Mouse (Mus musculus) heart, postnatal 0 days (tissue): ENCODE data around the gene Cdc42bpb. TPM values are rescaled to one million over a fixed set of nuclear protein-coding genes. Genes with fewer than 3 reads are reported as not detected.

Source experiments
- ATAC-seq: fragments of 200-750 bp; cut with Nextera tagmentation; 2 replicates; pipeline ENCODE4 v1.8.0; 2017; ENCODE audit warnings: low read depth, moderate number of reproducible peaks, moderate library complexity; ENCODE audit not compliant: insufficient read depth
- DNase-seq: peaks from one replicate; pipeline ENCODE4 v3.0.0-alpha.2; 2016; ENCODE audit warnings: low spot score
- H3K27ac ChIP-seq: fragments of 300-500 bp; sonication (generic); 2 replicates; pipeline ENCODE4 v1.5.1; 2014; ENCODE audit warnings: low read depth, mild to moderate bottlenecking
- H3K27me3 ChIP-seq: fragments of 300-500 bp; sonication (generic); 2 replicates; pipeline ENCODE4 v1.6.1; 2014; ENCODE audit warnings: low read length, mixed read lengths; ENCODE audit not compliant: control insufficient read depth, insufficient read depth
- H3K36me3 ChIP-seq: fragments of 300-500 bp; sonication (generic); replicated peaks from 2 replicates; pipeline ENCODE4 v1.6.1; 2014; ENCODE audit warnings: low read length, mixed read lengths; ENCODE audit not compliant: control insufficient read depth, insufficient read depth
- H3K4me1 ChIP-seq: fragments of 300-500 bp; sonication (generic); 2 replicates; pipeline ENCODE4 v1.6.1; 2014; ENCODE audit warnings: antibody characterized with exemption; ENCODE audit not compliant: control insufficient read depth, insufficient read depth
- H3K4me2 ChIP-seq: fragments of 300-500 bp; sonication (generic); 2 replicates; pipeline ENCODE4 v1.6.1; 2014; ENCODE audit warnings: low read depth, mild to moderate bottlenecking, low read length, moderate library complexity
- H3K4me3 ChIP-seq: fragments of 300-500 bp; sonication (generic); 2 replicates; pipeline ENCODE4 v1.5.1; 2014; ENCODE audit warnings: low read depth, low read length
- H3K9ac ChIP-seq: fragments of 300-500 bp; sonication (generic); replicated peaks from 2 replicates; pipeline ENCODE4 v1.6.1; 2014; ENCODE audit warnings: low read depth, low read length, mixed read lengths
- H3K9me3 ChIP-seq: fragments of 300-500 bp; sonication (generic); replicated peaks from 2 replicates; pipeline ENCODE4 v1.6.1; 2016; ENCODE audit warnings: low read length; ENCODE audit not compliant: control insufficient read depth
- CTCF ChIP-seq: IDR thresholded peaks from 2 replicates; pipeline ENCODE4 v1.5.1; 2016; ENCODE audit warnings: antibody characterized with exemption, control low read depth, low read depth
- EP300 ChIP-seq: IDR thresholded peaks from 2 replicates; pipeline ENCODE4 v1.6.1; 2016; ENCODE audit warnings: antibody characterized with exemption, low read depth
- whole genome bisulfite sequencing: fragments of 180-500 bp; shearing (Covaris S2); extraction: QIAGEN DNeasy Blood & Tissue Kit; methylation state at CpG from one replicate; pipeline ENCODE4 v1.1.7; 2014; 5-methylcytosine and 5-hydroxymethylcytosine counted together
- polyA plus RNA-seq: library from polyadenylated mRNA; unstranded; fragments of >200 nt; fragmentation: Nextera tagmentation; extraction: Ambion mirVana; gene quantifications from 2 replicates; pipeline ENCODE4 v1.2.1, GENCODE M21; 2015
- total RNA-seq: library from RNA; depleted of rRNA; stranded (reverse); fragments of >200 nt; gene quantifications from 2 replicates; pipeline ENCODE4 v1.2.3, GENCODE M21; 2014; ENCODE audit warnings: low replicate concordance

Gene Cdc42bpb
- total and polyA plus RNA-seq, 2 experiments from 2014 or later, result 18.2 to 119 TPM

- Histone ChIP-seq H3K4me2 (peak overlapping the region; percentile 2; the same call in 1 of the 2 replicates), H3K36me3 (no peaks in the 10 kb centered on the region), H3K9me3 (no peaks in the 10 kb centered on the region), H3K27ac (peak overlapping the region; percentile 83), H3K9ac (no peak overlapping the region), H3K4me3 (no peak overlapping the region), H3K27me3 (no peaks in the 10 kb centered on the region), H3K4me1 (peaks cover 13% of the 10 kb centered on the region)
- TF ChIP-seq CTCF (no peak), EP300 (no peak)
- no peak; the same call in 1 of the 2 replicates for ATAC-seq
- DNase-seq, result no peak
- 68% methylated on average over 13 of the region's 13 CpGs for WGBS
These were observed 8.5 kb upstream of the Cdc42bpb start for GRCm38 (mm10) chr12:111385883-111386641.

GRCm38 (mm10) chr12:111378812-111379211 lies 1.3 kb upstream of the Cdc42bpb start:
- Histone ChIP-seq H3K4me3 (no peak overlapping the region), H3K27me3 (no peaks in the 10 kb centered on the region), H3K36me3 (no peaks in the 10 kb centered on the region), H3K9me3 (no peaks in the 10 kb centered on the region), H3K4me2 (peak overlapping the region; percentile 97; the same call in 1 of the 2 replicates), H3K4me1 (peaks cover 22% of the 10 kb centered on the region), H3K9ac (peak overlapping the region; percentile 90; the same call in 1 of the 2 replicates), H3K27ac (no peak overlapping the region)
- 69% methylated on average over 12 of the region's 12 CpGs for WGBS
- TF ChIP-seq CTCF, result no peak
- no peak for TF ChIP-seq EP300
- ATAC-seq, result no peak
- no peak for DNase-seq

GRCm38 (mm10) chr12:111377986-111378490 lies 520 bp upstream of the Cdc42bpb start:
- Histone ChIP-seq H3K9ac (peak overlapping the region; percentile 90), H3K4me2 (peak overlapping the region; percentile 97), H3K27me3 (no peaks in the 10 kb centered on the region), H3K4me3 (peak overlapping the region; percentile 80), H3K4me1 (peaks cover 22% of the 10 kb centered on the region), H3K36me3 (no peaks in the 10 kb centered on the region), H3K9me3 (no peaks in the 10 kb centered on the region), H3K27ac (peak overlapping the region; percentile 96)
- ATAC-seq (peak; percentile 36), DNase-seq (no peak)
- under 1% methylated on average over 32 of the region's 32 CpGs for WGBS
- no peak for TF ChIP-seq EP300
- no peak for TF ChIP-seq CTCF

GRCm38 (mm10) chr12:111376826-111377331 lies 639 bp downstream of the Cdc42bpb start:
- ATAC-seq, result peak; percentile 27
- peaks cover 22% of the 10 kb centered on the region for H3K4me1 ChIP-seq

GRCm38 (mm10) chr12:111376053-111376452 lies 1.5 kb downstream of the Cdc42bpb start:
- peak overlapping the region; percentile 90 for H3K9ac ChIP-seq
- peak overlapping the region; percentile 80 for H3K4me3 ChIP-seq
- peak overlapping the region; percentile 96 for H3K27ac ChIP-seq
- H3K36me3 ChIP-seq, result no peaks in the 10 kb centered on the region
- H3K4me2 ChIP-seq, result peak overlapping the region; percentile 97
- H3K27me3 ChIP-seq, result no peaks in the 10 kb centered on the region
- DNase-seq, result no peak
- H3K9me3 ChIP-seq, result no peaks in the 10 kb centered on the region
- H3K4me1 ChIP-seq, result peaks cover 22% of the 10 kb centered on the region
- no peak for TF ChIP-seq CTCF
- no peak for TF ChIP-seq EP300
- ATAC-seq, result no peak
- 10% methylated on average over 6 of the region's 6 CpGs for WGBS

More at GRCm38 (mm10) chr12:111376826-111377331, 639 bp downstream of the Cdc42bpb start:
- H3K36me3 ChIP-seq, result no peaks in the 10 kb centered on the region
- H3K9ac ChIP-seq, result peak overlapping the region; percentile 90
- peak overlapping the region; percentile 80 for H3K4me3 ChIP-seq
- TF ChIP-seq EP300, result no peak
- TF ChIP-seq CTCF, result no peak
- peak overlapping the region; percentile 96 for H3K27ac ChIP-seq
- no peaks in the 10 kb centered on the region for H3K27me3 ChIP-seq
- under 1% methylated on average over 40 of the region's 49 CpGs for WGBS
- no peaks in the 10 kb centered on the region for H3K9me3 ChIP-seq
- peak; percentile 68 for DNase-seq
- peak overlapping the region; percentile 97 for H3K4me2 ChIP-seq
